Mouse (Mus musculus) embryonic facial prominence, embryonic 12.5 days (tissue): ENCODE measurements around the gene Gps2. TPM values are rescaled to one million over a fixed set of nuclear protein-coding genes. Genes with fewer than 3 reads are reported as not detected.

Source experiments
- ATAC-seq: fragments of 200-750 bp; cut with Nextera tagmentation; 2 replicates; pipeline ENCODE4 v1.8.0; 2017; ENCODE audit not compliant: insufficient number of reproducible peaks, insufficient read depth, low FRiP score, low TSS enrichment
- H3K27ac ChIP-seq: fragments of 300-500 bp; sonication (generic); 2 replicates; pipeline ENCODE4 v1.5.1; 2016; ENCODE audit warnings: mild to moderate bottlenecking
- H3K27me3 ChIP-seq: fragments of 300-500 bp; sonication (generic); 2 replicates; pipeline ENCODE4 v1.6.1; 2016; ENCODE audit warnings: mild to moderate bottlenecking, moderate library complexity
- H3K36me3 ChIP-seq: fragments of 300-500 bp; sonication (generic); 2 replicates; pipeline ENCODE4 v1.6.1; 2016; ENCODE audit warnings: mild to moderate bottlenecking
- H3K4me1 ChIP-seq: fragments of 300-500 bp; sonication (generic); 2 replicates; pipeline ENCODE4 v1.6.1; 2016
- H3K4me2 ChIP-seq: fragments of 300-500 bp; sonication (generic); replicated peaks from 2 replicates; pipeline ENCODE4 v1.6.1; 2016; ENCODE audit warnings: mild to moderate bottlenecking, moderate library complexity
- H3K4me3 ChIP-seq: fragments of 300-500 bp; sonication (generic); 2 replicates; pipeline ENCODE4 v1.5.1; 2016; ENCODE audit warnings: mild to moderate bottlenecking
- H3K9ac ChIP-seq: fragments of 300-500 bp; sonication (generic); 2 replicates; pipeline ENCODE4 v1.6.1; 2016; ENCODE audit warnings: mild to moderate bottlenecking, moderate library complexity
- H3K9me3 ChIP-seq: fragments of 300-500 bp; sonication (generic); 2 replicates; pipeline ENCODE4 v1.6.1; 2016; ENCODE audit warnings: mild to moderate bottlenecking, moderate library complexity
- WGBS: fragments of 180-500 bp; shearing (Covaris S2); methylation state at CpG from one replicate; pipeline ENCODE4 v1.1.7; 2016; 5-methylcytosine and 5-hydroxymethylcytosine counted together
- polyA plus RNA-seq: library from polyadenylated mRNA; unstranded; fragments of >200 nt; fragmentation: Nextera tagmentation; extraction: Ambion mirVana; gene quantifications from 2 replicates; pipeline ENCODE4 v1.2.1, GENCODE M21; 2016

The Gps2 gene
- polyA plus RNA-seq, 1 experiment from 2014 or later, result 92.0 TPM

- Histone ChIP-seq H3K9me3 (no peaks in the 10 kb centered on the region), H3K4me1 (peaks cover 32% of the 10 kb centered on the region), H3K4me3 (no peak overlapping the region), H3K36me3 (peaks cover 22% of the 10 kb centered on the region), H3K27me3 (peaks cover 19% of the 10 kb centered on the region; the same call in 1 of the 2 replicates), H3K9ac (no peak overlapping the region), H3K27ac (no peak overlapping the region), H3K4me2 (no peak overlapping the region)
- no peak for ATAC-seq
- 90% methylated on average over 17 of the region's 17 CpGs for WGBS
Measured at GRCm38 (mm10) chr11:69939731-69940130, 26.0 kb downstream of the Gps2 start.

GRCm38 (mm10) chr11:69940962-69941361 is 27.3 kb downstream of the Gps2 start:
- ATAC-seq, result no peak
- H3K4me3 ChIP-seq, result no peak overlapping the region
- H3K36me3 ChIP-seq, result peaks cover 34% of the 10 kb centered on the region
- peaks cover 32% of the 10 kb centered on the region for H3K4me1 ChIP-seq
- H3K27ac ChIP-seq, result no peak overlapping the region
- no peaks in the 10 kb centered on the region for H3K9me3 ChIP-seq
- H3K9ac ChIP-seq, result no peak overlapping the region
- H3K27me3 ChIP-seq, result peaks cover 19% of the 10 kb centered on the region; the same call in 1 of the 2 replicates
- WGBS, result 84% methylated on average over 4 of the region's 4 CpGs
- H3K4me2 ChIP-seq, result no peak overlapping the region

- 78% methylated on average over 13 of the region's 13 CpGs for WGBS
- Histone ChIP-seq H3K9me3 (no peaks in the 10 kb centered on the region), H3K9ac (peak overlapping the region; percentile 15; the same call in 1 of the 2 replicates), H3K36me3 (peaks cover 34% of the 10 kb centered on the region), H3K27me3 (no peaks in the 10 kb centered on the region), H3K4me1 (peaks cover 14% of the 10 kb centered on the region), H3K27ac (no peak overlapping the region), H3K4me3 (no peak overlapping the region), H3K4me2 (no peak overlapping the region)
- no peak for ATAC-seq
Measured at GRCm38 (mm10) chr11:69945216-69945615, 31.5 kb downstream of the Gps2 start.

- Histone ChIP-seq H3K4me3 (peak overlapping the region; percentile 45), H3K27ac (peak overlapping the region; percentile 90; the same call in 1 of the 2 replicates), H3K36me3 (peaks cover 34% of the 10 kb centered on the region), H3K9me3 (no peaks in the 10 kb centered on the region), H3K4me1 (peaks cover 14% of the 10 kb centered on the region), H3K9ac (peak overlapping the region; percentile 15; the same call in 1 of the 2 replicates), H3K4me2 (peak overlapping the region; percentile 55), H3K27me3 (no peaks in the 10 kb centered on the region)
- ATAC-seq, result no peak
- 93% methylated on average over 18 of the region's 18 CpGs for WGBS
Measured at GRCm38 (mm10) chr11:69945997-69946891, 32.6 kb downstream of the Gps2 start.

- H3K27me3 ChIP-seq, result no peaks in the 10 kb centered on the region
- peaks cover 14% of the 10 kb centered on the region for H3K4me1 ChIP-seq
- H3K4me3 ChIP-seq, result peak overlapping the region; percentile 45
- peak overlapping the region; percentile 90 for H3K27ac ChIP-seq
- peak; percentile 49 for ATAC-seq
- peak overlapping the region; percentile 65 for H3K9ac ChIP-seq
- peak overlapping the region; percentile 55 for H3K4me2 ChIP-seq
- no peaks in the 10 kb centered on the region for H3K9me3 ChIP-seq
- WGBS, result 1% methylated on average over 28 of the region's 29 CpGs
- peaks cover 32% of the 10 kb centered on the region for H3K36me3 ChIP-seq
Measured at GRCm38 (mm10) chr11:69947337-69948065, 33.8 kb downstream of the Gps2 start.

- peaks cover 14% of the 10 kb centered on the region for H3K4me1 ChIP-seq
- WGBS, result under 1% methylated on average over 34 of the region's 34 CpGs
- no peaks in the 10 kb centered on the region for H3K27me3 ChIP-seq
- H3K27ac ChIP-seq, result peak within 1 kb of the TSS; percentile 90
- peak within 1 kb of the TSS; percentile 55 for H3K4me2 ChIP-seq
- H3K9ac ChIP-seq, result peak within 1 kb of the TSS; percentile 65
- peak; percentile 89 for ATAC-seq
- no peaks in the 10 kb centered on the region for H3K9me3 ChIP-seq
- H3K36me3 ChIP-seq, result peaks cover 25% of the 10 kb centered on the region
- H3K4me3 ChIP-seq, result peak within 1 kb of the TSS; percentile 45
Measured at GRCm38 (mm10) chr11:69948066-69948762, 34.5 kb downstream of the Gps2 start, which contains the start of gene Slc2a4. Slc2a4 (minus strand) TSS chr11:69948188.

- peak overlapping the region; percentile 55 for H3K4me2 ChIP-seq
- peak; percentile 47 for ATAC-seq
- H3K9me3 ChIP-seq, result no peaks in the 10 kb centered on the region
- 0% methylated on average over 14 of the region's 14 CpGs for WGBS
- peak overlapping the region; percentile 90 for H3K27ac ChIP-seq
- H3K4me1 ChIP-seq, result peaks cover 14% of the 10 kb centered on the region
- H3K27me3 ChIP-seq, result no peaks in the 10 kb centered on the region
- H3K9ac ChIP-seq, result peak overlapping the region; percentile 65
- H3K4me3 ChIP-seq, result peak overlapping the region; percentile 45
- H3K36me3 ChIP-seq, result peaks cover 22% of the 10 kb centered on the region
Measured at GRCm38 (mm10) chr11:69948763-69949150, 35.1 kb downstream of the Gps2 start.

- Histone ChIP-seq H3K27ac (no peak overlapping the region), H3K4me1 (peaks cover 11% of the 10 kb centered on the region), H3K4me3 (no peak overlapping the region), H3K36me3 (0 out of 2 replicates have a peak, but pooled peaks cover under 1% of the 10 kb centered on the region), H3K4me2 (no peak overlapping the region), H3K9me3 (no peaks in the 10 kb centered on the region), H3K9ac (no peak overlapping the region), H3K27me3 (no peaks in the 10 kb centered on the region)
- 42% methylated on average over 4 of the region's 4 CpGs for WGBS
- ATAC-seq, result no peak
Measured at GRCm38 (mm10) chr11:69950807-69951459, 37.2 kb downstream of the Gps2 start.

GRCm38 (mm10) chr11:69952274-69952673 is 38.6 kb downstream of the Gps2 start:
- peaks cover 4% of the 10 kb centered on the region; the same call in 1 of the 2 replicates for H3K4me1 ChIP-seq
- no peak overlapping the region for H3K4me2 ChIP-seq
- no peak overlapping the region for H3K27ac ChIP-seq
- no peak for ATAC-seq
- no peaks in the 10 kb centered on the region for H3K36me3 ChIP-seq
- H3K9ac ChIP-seq, result no peak overlapping the region
- no peak overlapping the region for H3K4me3 ChIP-seq
- H3K27me3 ChIP-seq, result no peaks in the 10 kb centered on the region
- H3K9me3 ChIP-seq, result no peaks in the 10 kb centered on the region
- WGBS, result 35% methylated on average over 1 of the region's 1 CpGs

GRCm38 (mm10) chr11:69953267-69953915 is 39.7 kb downstream of the Gps2 start:
- Histone ChIP-seq H3K9ac (no peak overlapping the region), H3K27ac (no peak overlapping the region), H3K4me1 (peaks cover 4% of the 10 kb centered on the region; the same call in 1 of the 2 replicates), H3K4me3 (no peak overlapping the region), H3K4me2 (no peak overlapping the region), H3K9me3 (no peaks in the 10 kb centered on the region), H3K36me3 (no peaks in the 10 kb centered on the region), H3K27me3 (no peaks in the 10 kb centered on the region)
- WGBS, result 65% methylated on average over 11 of the region's 11 CpGs
- no peak for ATAC-seq
